Mouse (Mus musculus) bone marrow, adult 2 months (tissue): ENCODE results near the gene Tnni1. TPM values are rescaled to one million over a fixed set of nuclear protein-coding genes. Genes with fewer than 3 reads are reported as not detected.
A peak's percentile ranks its signal among the peaks of the same experiment; 100 is the strongest.

Experiments
- H3K27ac ChIP-seq: fragments of 200-500 bp; 2 replicates; pipeline ENCODE4 v1.5.1; 2012; ENCODE audit warnings: low read depth, mild to moderate bottlenecking, control low read depth, inconsistent platforms, low read length; ENCODE audit not compliant: control insufficient read depth, poor library complexity, insufficient read depth
- H3K4me1 ChIP-seq: fragments of 200-500 bp; 2 replicates; pipeline ENCODE4 v1.6.1; 2011; ENCODE audit warnings: low read length; ENCODE audit not compliant: control insufficient read depth, insufficient read depth
- H3K4me3 ChIP-seq: fragments of 200-500 bp; replicated peaks from 2 replicates; pipeline ENCODE3; 2011; ENCODE audit warnings: mild to moderate bottlenecking, low read depth, low read length, control low read depth; ENCODE audit not compliant: control insufficient read depth
- CTCF ChIP-seq: fragments of 200-500 bp; IDR thresholded peaks from 2 replicates; pipeline ENCODE4 v1.5.1; 2011; ENCODE audit warnings: low read length, control low read depth; ENCODE audit not compliant: control insufficient read depth, insufficient read depth
- POLR2A ChIP-seq: fragments of 200-500 bp; IDR thresholded peaks from 2 replicates; pipeline ENCODE4 v1.6.1; 2011; ENCODE audit warnings: low read depth, mild to moderate bottlenecking, control low read depth, low read length, borderline replicate concordance; ENCODE audit not compliant: control insufficient read depth
- WGBS: fragments of 180-500 bp; shearing (Covaris S2); methylation state at CpG from one replicate; pipeline ENCODE4 v1.1.7; 2018; 5-methylcytosine and 5-hydroxymethylcytosine counted together
- polyA plus RNA-seq: library from polyadenylated mRNA; stranded (reverse); fragments of >200 nt; gene quantifications from 2 replicates; pipeline ENCODE4 v1.2.4, GENCODE M21; 2011; ENCODE audit warnings: low replicate concordance; ENCODE audit not compliant: missing spikeins, insufficient read depth, insufficient read length

The Tnni1 gene
- polyA plus RNA-seq, 1 experiment, result not detected

- WGBS, result 65% methylated on average over 2 of the region's 2 CpGs
Measured at GRCm38 (mm10) chr1:135810180-135810579, 30.9 kb downstream of the Tnni1 start.

GRCm38 (mm10) chr1:135811016-135811646 is 31.9 kb downstream of the Tnni1 start:
- no peak overlapping the region for H3K27ac ChIP-seq
- WGBS, result 34% methylated on average over 7 of the region's 7 CpGs
- no peak overlapping the region for H3K4me3 ChIP-seq
- TF ChIP-seq POLR2A, result no peak
- TF ChIP-seq CTCF, result peak; percentile 92
- H3K4me1 ChIP-seq, result no peaks in the 10 kb centered on the region

More at GRCm38 (mm10) chr1:135810180-135810579, 30.9 kb downstream of the Tnni1 start:
- TF ChIP-seq CTCF (no peak), POLR2A (no peak)
- no peaks in the 10 kb centered on the region for H3K4me1 ChIP-seq
- H3K27ac ChIP-seq, result no peak overlapping the region
- H3K4me3 ChIP-seq, result no peak overlapping the region

GRCm38 (mm10) chr1:135812205-135812604 is 33.0 kb downstream of the Tnni1 start:
- Histone ChIP-seq H3K4me3 (no peak overlapping the region), H3K4me1 (no peaks in the 10 kb centered on the region), H3K27ac (no peak overlapping the region)
- 70% methylated on average over 3 of the region's 3 CpGs for WGBS
- TF ChIP-seq POLR2A (no peak), CTCF (no peak)

- TF ChIP-seq POLR2A (no peak), CTCF (no peak)
- 55% methylated on average over 2 of the region's 2 CpGs for WGBS
- no peaks in the 10 kb centered on the region for H3K4me1 ChIP-seq
Measured at GRCm38 (mm10) chr1:135812618-135813017, 33.4 kb downstream of the Tnni1 start.

GRCm38 (mm10) chr1:135813071-135813470 is 33.8 kb downstream of the Tnni1 start:
- WGBS, result 54% methylated on average over 4 of the region's 4 CpGs
- H3K4me1 ChIP-seq, result no peaks in the 10 kb centered on the region
- H3K4me3 ChIP-seq, result no peak overlapping the region
- no peak overlapping the region for H3K27ac ChIP-seq
- no peak for TF ChIP-seq CTCF
- TF ChIP-seq POLR2A, result no peak

More at GRCm38 (mm10) chr1:135812618-135813017, 33.4 kb downstream of the Tnni1 start:
- Histone ChIP-seq H3K27ac (no peak overlapping the region), H3K4me3 (no peak overlapping the region)

GRCm38 (mm10) chr1:135813687-135814395 is 34.6 kb downstream of the Tnni1 start:
- Histone ChIP-seq H3K4me1 (no peaks in the 10 kb centered on the region), H3K27ac (no peak overlapping the region), H3K4me3 (no peak overlapping the region)
- 52% methylated on average over 5 of the region's 5 CpGs for WGBS
- TF ChIP-seq POLR2A, result no peak
- no peak for TF ChIP-seq CTCF

GRCm38 (mm10) chr1:135814531-135814930 is 35.3 kb downstream of the Tnni1 start:
- no peak for TF ChIP-seq CTCF
- no peak for TF ChIP-seq POLR2A
- no peaks in the 10 kb centered on the region for H3K4me1 ChIP-seq
- no peak overlapping the region for H3K27ac ChIP-seq
- no peak overlapping the region for H3K4me3 ChIP-seq
- WGBS, result 70% methylated on average over 5 of the region's 5 CpGs

GRCm38 (mm10) chr1:135817595-135817994 is 38.4 kb downstream of the Tnni1 start:
- no peaks in the 10 kb centered on the region for H3K4me1 ChIP-seq
- no peak overlapping the region for H3K4me3 ChIP-seq
- TF ChIP-seq POLR2A (no peak), CTCF (no peak)
- 15% methylated on average over 4 of the region's 4 CpGs for WGBS
- H3K27ac ChIP-seq, result no peak overlapping the region
